Mouse (Mus musculus): Measurements from ENCODE around the gene Sae1. TPM values are rescaled to one million over a fixed set of nuclear protein-coding genes. Genes with fewer than 3 reads are reported as not detected.
A peak's percentile ranks its signal among the peaks of the same experiment; 100 is the strongest.

The Sae1 gene
- total and polyA plus RNA-seq, 2 experiments from 2014 or later, result 41.7 to 101 TPM

GRCm38 (mm10) chr7:16315222-16315759 is 72.3 kb downstream of the Sae1 start:
- H3K4me3 ChIP-seq (ENCODE audit: low read depth, low read length), result no peak overlapping the region
- DNase-seq (ENCODE audit: low spot score) (no peak), ATAC-seq (ENCODE audit: insufficient read depth, low read depth) (no peak)
- no peak for TF ChIP-seq EP300 (IDR thresholded peaks at IDR 0.05; ENCODE audit: low read depth)
- H3K36me3 ChIP-seq (replicated peaks; ENCODE audit: control insufficient read depth, insufficient read depth, low read length), result peaks cover 11% of the 10 kb centered on the region
- peaks cover 4% of the 10 kb centered on the region; the same call in 1 of the 2 replicates for H3K4me1 ChIP-seq (ENCODE audit: control insufficient read depth, insufficient read depth)
- no peaks in the 10 kb centered on the region for H3K9me3 ChIP-seq (replicated peaks; ENCODE audit: control insufficient read depth, low read length)
- H3K4me2 ChIP-seq (ENCODE audit: low read depth, low read length), result no peak overlapping the region
- no peak overlapping the region for H3K9ac ChIP-seq (replicated peaks; ENCODE audit: low read depth, low read length)
- no peaks in the 10 kb centered on the region for H3K27me3 ChIP-seq (ENCODE audit: control insufficient read depth, insufficient read depth, low read length)
- 57% methylated on average over 4 of the region's 4 CpGs for WGBS
- H3K27ac ChIP-seq (ENCODE audit: low read depth), result no peak overlapping the region

GRCm38 (mm10) chr7:16314221-16314775 is 73.3 kb downstream of the Sae1 start:
- no peak for ATAC-seq (ENCODE audit: insufficient read depth, low read depth)
- DNase-seq (ENCODE audit: low spot score), result no peak
- TF ChIP-seq EP300 (IDR thresholded peaks at IDR 0.05; ENCODE audit: low read depth), result no peak
- TF ChIP-seq CTCF (IDR thresholded peaks at IDR 0.05; ENCODE audit: low read depth), result no peak
- peak overlapping the region; percentile 82 for H3K4me2 ChIP-seq (ENCODE audit: low read depth, low read length)
- H3K4me1 ChIP-seq (ENCODE audit: control insufficient read depth, insufficient read depth), result peaks cover 7% of the 10 kb centered on the region; the same call in 1 of the 2 replicates
- no peaks in the 10 kb centered on the region for H3K9me3 ChIP-seq (replicated peaks; ENCODE audit: control insufficient read depth, low read length)
- peaks cover 11% of the 10 kb centered on the region for H3K36me3 ChIP-seq (replicated peaks; ENCODE audit: control insufficient read depth, insufficient read depth, low read length)
- WGBS, result 11% methylated on average over 13 of the region's 13 CpGs
- H3K9ac ChIP-seq (replicated peaks; ENCODE audit: low read depth, low read length), result peak overlapping the region; percentile 45
- H3K4me3 ChIP-seq (ENCODE audit: low read depth, low read length), result peak overlapping the region; percentile 75
- no peaks in the 10 kb centered on the region for H3K27me3 ChIP-seq (ENCODE audit: control insufficient read depth, insufficient read depth, low read length)
- H3K27ac ChIP-seq (ENCODE audit: low read depth), result peak overlapping the region; percentile 99

DNA sequence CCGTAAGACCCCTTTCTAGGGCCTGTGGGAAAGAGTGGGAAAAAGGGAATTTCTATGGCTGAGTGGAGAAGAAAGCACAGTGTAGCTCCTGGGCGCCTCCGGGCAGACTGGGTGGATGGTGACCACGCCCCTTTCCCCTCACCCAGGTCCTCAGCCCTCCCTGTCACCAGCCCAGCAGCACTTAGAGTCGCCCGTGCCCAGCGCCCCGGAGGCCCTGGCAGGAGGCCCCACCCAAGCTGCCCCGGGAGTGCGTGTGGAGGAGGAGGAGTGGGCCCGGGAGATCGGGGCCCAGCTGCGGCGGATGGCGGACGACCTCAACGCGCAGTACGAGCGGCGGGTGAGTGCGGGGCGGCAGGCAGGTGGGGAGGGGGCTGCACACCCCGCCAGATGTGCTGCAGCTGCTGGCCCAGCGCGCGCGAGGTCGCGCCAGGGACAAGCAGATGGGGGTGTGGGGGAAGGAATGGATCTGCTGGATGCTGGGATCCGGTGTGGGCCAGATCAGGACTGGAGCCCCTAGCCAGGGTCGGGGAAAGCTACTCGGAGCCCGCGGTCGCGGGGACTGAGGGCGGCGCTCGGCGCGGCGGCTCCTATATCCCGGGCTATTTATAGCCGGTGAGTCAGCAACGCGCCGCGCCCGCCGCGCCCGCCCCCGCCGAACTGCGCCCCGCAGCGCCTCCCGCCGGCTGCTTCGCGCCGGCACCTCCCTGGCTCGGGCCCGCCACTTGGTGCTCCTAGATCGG is 74.0 kb downstream of the Sae1 start:
- peak overlapping the region; percentile 82 for H3K4me2 ChIP-seq (ENCODE audit: low read depth, low read length)
- H3K36me3 ChIP-seq (replicated peaks; ENCODE audit: control insufficient read depth, insufficient read depth, low read length), result peaks cover 11% of the 10 kb centered on the region
- no peaks in the 10 kb centered on the region for H3K27me3 ChIP-seq (ENCODE audit: control insufficient read depth, insufficient read depth, low read length)
- peak overlapping the region; percentile 75 for H3K4me3 ChIP-seq (ENCODE audit: low read depth, low read length)
- H3K9ac ChIP-seq (replicated peaks; ENCODE audit: low read depth, low read length), result peak overlapping the region; percentile 75
- H3K4me1 ChIP-seq (ENCODE audit: control insufficient read depth, insufficient read depth), result peaks cover 7% of the 10 kb centered on the region; the same call in 1 of the 2 replicates
- DNase-seq (ENCODE audit: low spot score) (peak; percentile 88), ATAC-seq (ENCODE audit: insufficient read depth, low read depth) (peak; percentile 78)
- peak; percentile 25 for TF ChIP-seq CTCF (IDR thresholded peaks at IDR 0.05; ENCODE audit: low read depth)
- peak; percentile 56 for TF ChIP-seq EP300 (IDR thresholded peaks at IDR 0.05; ENCODE audit: low read depth)
- 2% methylated on average over 52 of the region's 66 CpGs for WGBS
- H3K9me3 ChIP-seq (replicated peaks; ENCODE audit: control insufficient read depth, low read length), result no peaks in the 10 kb centered on the region
- peak overlapping the region; percentile 99 for H3K27ac ChIP-seq (ENCODE audit: low read depth)

DNA sequence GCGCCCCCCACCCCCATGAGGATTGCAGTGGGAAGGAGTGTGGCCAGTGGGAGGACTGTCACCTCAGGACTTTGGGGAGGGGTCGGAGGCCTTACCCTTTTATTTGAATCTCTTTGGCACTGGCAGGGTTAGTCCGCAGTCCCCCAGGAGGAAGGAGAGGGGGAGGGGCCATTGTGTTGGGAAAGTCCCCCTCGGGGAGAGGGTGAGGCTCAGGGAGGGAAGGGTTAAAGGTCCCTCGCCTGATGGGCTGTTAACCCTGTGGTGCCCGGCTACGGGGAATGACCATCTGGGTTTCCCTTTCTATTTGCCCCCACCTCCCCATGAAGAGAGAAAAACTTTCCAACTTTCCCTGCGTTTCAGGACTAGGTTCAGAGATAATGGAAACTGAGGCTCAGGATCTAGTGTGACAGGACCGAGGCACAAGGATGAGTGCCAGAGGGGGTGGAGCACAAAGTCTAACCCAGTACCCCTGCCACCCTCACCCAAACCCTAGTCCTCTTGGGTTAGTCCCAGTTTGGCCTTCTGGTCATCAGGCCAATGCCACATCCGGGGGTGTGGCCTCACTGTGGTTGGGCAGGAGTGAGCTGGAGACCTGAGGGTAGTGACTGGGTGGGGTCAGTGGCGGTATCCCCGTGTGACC is 74.8 kb downstream of the Sae1 start:
- H3K4me3 ChIP-seq (ENCODE audit: low read depth, low read length), result peak overlapping the region; percentile 75
- H3K4me1 ChIP-seq (ENCODE audit: control insufficient read depth, insufficient read depth), result peaks cover 7% of the 10 kb centered on the region; the same call in 1 of the 2 replicates
- peak overlapping the region; percentile 82 for H3K9ac ChIP-seq (replicated peaks; ENCODE audit: low read depth, low read length)
- peak overlapping the region; percentile 82 for H3K4me2 ChIP-seq (ENCODE audit: low read depth, low read length)
- peaks cover 11% of the 10 kb centered on the region for H3K36me3 ChIP-seq (replicated peaks; ENCODE audit: control insufficient read depth, insufficient read depth, low read length)
- no peaks in the 10 kb centered on the region for H3K9me3 ChIP-seq (replicated peaks; ENCODE audit: control insufficient read depth, low read length)
- no peaks in the 10 kb centered on the region for H3K27me3 ChIP-seq (ENCODE audit: control insufficient read depth, insufficient read depth, low read length)
- DNase-seq (ENCODE audit: low spot score) (peak; percentile 82), ATAC-seq (ENCODE audit: insufficient read depth, low read depth) (peak; percentile 40)
- no peak for TF ChIP-seq CTCF (IDR thresholded peaks at IDR 0.05; ENCODE audit: low read depth)
- peak; percentile 33; the same call in 1 of the 2 replicates for TF ChIP-seq EP300 (IDR thresholded peaks at IDR 0.05; ENCODE audit: low read depth)
- under 1% methylated on average over 12 of the region's 12 CpGs for WGBS
- H3K27ac ChIP-seq (ENCODE audit: low read depth), result peak overlapping the region; percentile 99

DNA sequence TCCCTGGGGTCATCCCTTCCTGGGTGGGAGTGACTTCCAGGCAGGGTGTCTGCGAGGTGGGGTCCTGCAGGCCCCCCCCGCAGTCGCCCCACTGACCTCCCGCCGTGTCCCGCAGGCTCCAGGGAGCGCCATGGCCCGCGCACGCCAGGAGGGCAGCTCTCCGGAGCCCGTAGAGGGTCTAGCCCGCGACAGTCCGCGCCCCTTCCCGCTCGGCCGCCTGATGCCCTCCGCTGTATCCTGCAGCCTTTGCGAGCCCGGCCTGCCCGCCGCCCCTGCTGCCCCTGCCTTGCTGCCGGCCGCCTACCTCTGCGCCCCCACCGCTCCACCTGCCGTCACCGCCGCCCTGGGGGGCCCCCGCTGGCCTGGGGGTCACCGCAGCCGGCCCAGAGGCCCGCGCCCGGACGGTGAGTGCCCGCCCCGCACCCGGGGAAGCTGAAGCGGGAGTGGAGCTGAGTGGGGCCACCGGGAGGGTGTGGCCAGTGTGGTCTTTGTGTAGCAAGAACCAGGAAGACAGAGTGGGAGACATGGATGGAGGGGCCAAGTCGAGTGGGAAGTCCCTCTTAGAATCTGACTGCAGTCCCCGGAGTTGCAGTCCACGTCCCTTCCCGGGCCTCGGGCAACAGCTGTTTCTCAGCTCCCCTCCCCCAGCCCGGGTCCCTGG is 75.5 kb downstream of the Sae1 start:
- ATAC-seq (ENCODE audit: insufficient read depth, low read depth) (peak; percentile 15), DNase-seq (ENCODE audit: low spot score) (no peak)
- peak overlapping the region; percentile 99 for H3K27ac ChIP-seq (ENCODE audit: low read depth)
- peak overlapping the region; percentile 82 for H3K4me2 ChIP-seq (ENCODE audit: low read depth, low read length)
- no peaks in the 10 kb centered on the region for H3K27me3 ChIP-seq (ENCODE audit: control insufficient read depth, insufficient read depth, low read length)
- TF ChIP-seq EP300 (IDR thresholded peaks at IDR 0.05; ENCODE audit: low read depth), result no peak
- no peak for TF ChIP-seq CTCF (IDR thresholded peaks at IDR 0.05; ENCODE audit: low read depth)
- H3K36me3 ChIP-seq (replicated peaks; ENCODE audit: control insufficient read depth, insufficient read depth, low read length), result peaks cover 7% of the 10 kb centered on the region
- peak overlapping the region; percentile 75 for H3K4me3 ChIP-seq (ENCODE audit: low read depth, low read length)
- no peaks in the 10 kb centered on the region for H3K9me3 ChIP-seq (replicated peaks; ENCODE audit: control insufficient read depth, low read length)
- under 1% methylated on average over 45 of the region's 49 CpGs for WGBS
- peaks cover 7% of the 10 kb centered on the region; the same call in 1 of the 2 replicates for H3K4me1 ChIP-seq (ENCODE audit: control insufficient read depth, insufficient read depth)
- peak overlapping the region; percentile 82 for H3K9ac ChIP-seq (replicated peaks; ENCODE audit: low read depth, low read length)
